Mouse (Mus musculus) limb, embryonic 11.5 days (tissue): ENCODE data around the gene Nacc2. TPM values are rescaled to one million over a fixed set of nuclear protein-coding genes. Genes with fewer than 3 reads are reported as not detected.

ENCODE experiments used
- ATAC-seq: fragments of 200-750 bp; cut with Nextera tagmentation; 2 replicates; pipeline ENCODE4 v1.8.0; 2017; ENCODE audit warnings: low read depth; ENCODE audit not compliant: insufficient number of reproducible peaks, low FRiP score, low TSS enrichment
- DNase-seq: peaks from one replicate; pipeline ENCODE4 v3.0.0-alpha.2; 2015; ENCODE audit warnings: low spot score
- H3K27ac ChIP-seq: fragments of 300-500 bp; sonication (generic); replicated peaks from 2 replicates; pipeline ENCODE4 v1.5.1; 2014; ENCODE audit warnings: low read depth, mild to moderate bottlenecking, low read length
- H3K27me3 ChIP-seq: fragments of 300-500 bp; sonication (generic); 2 replicates; pipeline ENCODE4 v1.6.1; 2014; ENCODE audit warnings: mild to moderate bottlenecking, low read length, mixed read lengths; ENCODE audit not compliant: control insufficient read depth, insufficient read depth
- H3K36me3 ChIP-seq: fragments of 300-500 bp; sonication (generic); 2 replicates; pipeline ENCODE4 v1.6.1; 2014; ENCODE audit warnings: mild to moderate bottlenecking, low read length, moderate library complexity, mixed read lengths; ENCODE audit not compliant: control insufficient read depth, insufficient read depth
- H3K4me1 ChIP-seq: fragments of 300-500 bp; sonication (generic); 2 replicates; pipeline ENCODE4 v1.6.1; 2014; ENCODE audit warnings: low read length, mixed read lengths; ENCODE audit not compliant: control insufficient read depth, insufficient read depth
- H3K4me2 ChIP-seq: fragments of 300-500 bp; sonication (generic); 2 replicates; pipeline ENCODE4 v1.6.1; 2014; ENCODE audit warnings: low read depth, mild to moderate bottlenecking, moderate library complexity; ENCODE audit not compliant: severe bottlenecking
- H3K4me3 ChIP-seq: fragments of 300-500 bp; sonication (generic); 2 replicates; pipeline ENCODE4 v1.5.1; 2014; ENCODE audit warnings: low read depth, low read length
- H3K9ac ChIP-seq: fragments of 300-500 bp; sonication (generic); 2 replicates; pipeline ENCODE4 v1.6.1; 2014; ENCODE audit warnings: mild to moderate bottlenecking, low read length
- H3K9me3 ChIP-seq: fragments of 300-500 bp; sonication (generic); 2 replicates; pipeline ENCODE4 v1.6.1; 2016; ENCODE audit warnings: low read length; ENCODE audit not compliant: control insufficient read depth
- WGBS: fragments of 180-500 bp; shearing (Covaris S2); extraction: QIAGEN DNeasy Blood & Tissue Kit; methylation state at CpG from one replicate; pipeline ENCODE4 v1.1.7; 2014; 5-methylcytosine and 5-hydroxymethylcytosine counted together
- polyA plus RNA-seq: library from polyadenylated mRNA; unstranded; fragments of >200 nt; fragmentation: Nextera tagmentation; extraction: Ambion mirVana; gene quantifications from 2 replicates; pipeline ENCODE4 v1.2.1, GENCODE M21; 2014

Nacc2 gene
- polyA plus RNA-seq, 1 experiment from 2014 or later: 4.0 TPM

DNA sequence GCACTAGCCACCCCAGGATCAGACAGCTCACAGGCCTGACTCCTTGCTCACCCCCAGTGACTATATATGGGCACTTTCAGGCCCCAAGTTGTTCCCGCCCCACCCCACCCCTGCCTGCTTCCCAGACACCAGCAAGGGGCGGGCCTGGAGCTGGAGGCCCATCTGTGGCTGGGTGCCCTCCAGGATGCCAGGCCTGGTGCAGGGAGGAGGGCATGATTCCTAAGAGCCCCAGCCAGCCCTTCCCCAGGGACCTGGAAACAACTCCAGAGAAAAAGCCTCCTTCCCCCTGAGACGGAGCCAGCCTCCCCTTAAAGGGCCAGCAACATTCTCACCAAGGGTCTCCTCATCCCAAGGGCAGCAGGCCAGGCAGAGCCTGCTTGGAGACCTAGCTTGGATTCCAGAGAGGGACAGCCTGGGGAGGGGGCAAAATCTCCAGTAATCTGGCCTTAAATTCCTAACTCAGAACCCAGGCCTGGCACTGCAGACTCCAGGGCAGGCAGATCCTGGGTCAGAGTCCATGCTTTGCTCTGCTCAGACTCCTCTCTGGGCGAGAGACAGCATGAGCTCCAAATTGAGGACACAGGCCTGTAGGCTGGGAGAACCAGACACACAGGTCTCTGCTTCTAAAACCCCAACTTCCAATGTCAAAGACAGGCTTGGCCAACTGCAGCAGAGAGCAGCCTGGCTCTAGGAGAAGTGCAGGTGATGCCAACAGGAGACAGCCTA, 4.3 kb downstream of the Nacc2 start:
- DNase-seq (no peak), ATAC-seq (no peak)
- Histone ChIP-seq H3K9ac (no peak overlapping the region), H3K9me3 (no peaks in the 10 kb centered on the region), H3K4me3 (no peak overlapping the region), H3K27me3 (peaks cover 23% of the 10 kb centered on the region), H3K27ac (no peak overlapping the region), H3K4me2 (no peak overlapping the region), H3K36me3 (no peaks in the 10 kb centered on the region), H3K4me1 (0 out of 2 replicates have a peak, but pooled peaks cover 3% of the 10 kb centered on the region)
- 54% methylated on average over 4 of the region's 4 CpGs for WGBS

- WGBS: 55% methylated on average over 1 of the region's 1 CpGs
- no peak for ATAC-seq
- Histone ChIP-seq H3K36me3 (no peaks in the 10 kb centered on the region), H3K27me3 (peaks cover 23% of the 10 kb centered on the region), H3K4me1 (0 out of 2 replicates have a peak, but pooled peaks cover 3% of the 10 kb centered on the region), H3K9me3 (no peaks in the 10 kb centered on the region), H3K4me2 (no peak overlapping the region), H3K4me3 (no peak overlapping the region), H3K9ac (no peak overlapping the region), H3K27ac (no peak overlapping the region)
- DNase-seq: no peak
Observed at GRCm38 (mm10) chr2:26117580-26117979, 5.4 kb downstream of the Nacc2 start.

- H3K4me3 ChIP-seq: no peak overlapping the region
- no peak overlapping the region for H3K4me2 ChIP-seq
- peaks cover 15% of the 10 kb centered on the region for H3K27me3 ChIP-seq
- H3K9ac ChIP-seq: no peak overlapping the region
- no peak overlapping the region for H3K27ac ChIP-seq
- no peaks in the 10 kb centered on the region for H3K36me3 ChIP-seq
- H3K9me3 ChIP-seq: no peaks in the 10 kb centered on the region
- DNase-seq: no peak
- WGBS: 74% methylated on average over 3 of the region's 3 CpGs
- no peaks in the 10 kb centered on the region for H3K4me1 ChIP-seq
- ATAC-seq: no peak
Observed at GRCm38 (mm10) chr2:26116550-26116949, 6.5 kb downstream of the Nacc2 start.

DNA sequence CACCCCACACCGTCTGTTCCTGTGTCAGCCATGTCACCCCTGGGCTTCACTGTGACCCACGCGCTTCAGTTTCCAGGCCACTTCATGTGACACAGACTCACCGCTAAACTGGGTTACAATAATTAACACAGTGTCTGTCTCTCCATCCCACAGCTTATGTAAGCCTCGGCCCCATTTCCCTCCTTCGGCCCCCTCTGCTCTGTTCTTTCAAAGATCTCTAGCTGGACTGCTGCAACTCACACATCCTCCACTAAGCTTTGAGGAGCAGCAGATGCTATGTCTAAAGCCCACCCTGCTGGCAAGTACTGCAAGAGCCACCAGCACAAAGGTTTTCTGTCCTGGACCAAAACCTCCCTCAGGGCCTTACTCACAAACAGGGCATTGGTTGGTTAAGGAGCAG, 7.8 kb downstream of the Nacc2 start:
- DNase-seq (no peak), ATAC-seq (no peak)
- Histone ChIP-seq H3K4me3 (no peak overlapping the region), H3K9me3 (no peaks in the 10 kb centered on the region), H3K27me3 (0 out of 2 replicates have a peak, but pooled peaks cover 3% of the 10 kb centered on the region), H3K4me1 (no peaks in the 10 kb centered on the region), H3K4me2 (no peak overlapping the region), H3K9ac (no peak overlapping the region), H3K27ac (no peak overlapping the region), H3K36me3 (no peaks in the 10 kb centered on the region)
- 86% methylated on average over 6 of the region's 6 CpGs for WGBS

GRCm38 (mm10) chr2:26108237-26108636, 14.8 kb downstream of the Nacc2 start:
- Histone ChIP-seq H3K27me3 (no peaks in the 10 kb centered on the region), H3K4me3 (no peak overlapping the region), H3K4me1 (no peaks in the 10 kb centered on the region), H3K4me2 (no peak overlapping the region), H3K9ac (no peak overlapping the region), H3K9me3 (no peaks in the 10 kb centered on the region), H3K36me3 (no peaks in the 10 kb centered on the region), H3K27ac (no peak overlapping the region)
- DNase-seq (no peak), ATAC-seq (no peak)
- WGBS: 77% methylated on average over 6 of the region's 6 CpGs

DNA sequence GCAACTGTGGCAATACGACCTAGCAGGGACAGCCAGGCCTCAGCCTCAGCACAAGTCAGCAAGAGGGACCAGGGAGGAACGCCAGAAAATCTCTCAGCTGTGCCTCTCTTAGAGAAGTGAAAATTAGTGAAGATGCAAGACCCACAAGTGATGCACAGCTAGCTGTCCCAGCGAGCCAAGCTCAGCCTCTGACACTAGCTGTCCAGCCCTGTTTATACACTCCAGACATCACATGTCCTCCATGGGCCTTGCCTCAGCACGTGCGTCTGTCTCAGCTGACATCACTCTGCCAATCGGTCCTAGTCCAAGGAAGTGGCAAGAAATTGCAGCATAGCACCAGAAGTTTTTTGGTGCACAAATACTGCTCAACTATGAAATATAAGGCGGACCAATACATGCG, 16.0 kb downstream of the Nacc2 start:
- WGBS: 83% methylated on average over 8 of the region's 8 CpGs
- Histone ChIP-seq H3K36me3 (no peaks in the 10 kb centered on the region), H3K4me2 (no peak overlapping the region), H3K9me3 (no peaks in the 10 kb centered on the region), H3K9ac (no peak overlapping the region), H3K27ac (no peak overlapping the region), H3K4me1 (no peaks in the 10 kb centered on the region), H3K4me3 (no peak overlapping the region), H3K27me3 (no peaks in the 10 kb centered on the region)
- no peak for ATAC-seq
- no peak for DNase-seq

DNA sequence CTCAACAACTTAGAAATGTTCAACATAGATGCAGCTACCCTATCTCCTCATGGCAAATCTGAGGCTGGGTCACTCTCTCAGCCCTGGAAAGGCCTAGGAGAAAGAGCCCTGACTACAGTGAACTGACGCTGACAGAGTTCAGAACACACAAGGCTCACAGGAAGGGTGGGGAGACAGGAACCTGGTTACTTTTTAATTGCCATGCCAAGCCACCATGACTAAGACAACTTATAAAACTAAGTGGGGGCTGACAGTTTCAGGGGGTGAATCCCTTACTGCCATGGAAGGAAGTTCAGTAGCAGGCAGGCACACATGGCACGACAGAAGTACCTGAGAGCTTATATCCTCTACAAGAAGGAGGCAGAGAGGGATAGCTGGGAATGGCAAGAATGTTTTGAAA, 16.8 kb downstream of the Nacc2 start:
- DNase-seq: no peak
- ATAC-seq: no peak
- 78% methylated on average over 2 of the region's 2 CpGs for WGBS
- no peaks in the 10 kb centered on the region for H3K36me3 ChIP-seq
- H3K4me3 ChIP-seq: no peak overlapping the region
- no peak overlapping the region for H3K4me2 ChIP-seq
- H3K27ac ChIP-seq: no peak overlapping the region
- no peaks in the 10 kb centered on the region for H3K27me3 ChIP-seq
- H3K9ac ChIP-seq: no peak overlapping the region
- no peaks in the 10 kb centered on the region for H3K4me1 ChIP-seq
- H3K9me3 ChIP-seq: no peaks in the 10 kb centered on the region

DNA sequence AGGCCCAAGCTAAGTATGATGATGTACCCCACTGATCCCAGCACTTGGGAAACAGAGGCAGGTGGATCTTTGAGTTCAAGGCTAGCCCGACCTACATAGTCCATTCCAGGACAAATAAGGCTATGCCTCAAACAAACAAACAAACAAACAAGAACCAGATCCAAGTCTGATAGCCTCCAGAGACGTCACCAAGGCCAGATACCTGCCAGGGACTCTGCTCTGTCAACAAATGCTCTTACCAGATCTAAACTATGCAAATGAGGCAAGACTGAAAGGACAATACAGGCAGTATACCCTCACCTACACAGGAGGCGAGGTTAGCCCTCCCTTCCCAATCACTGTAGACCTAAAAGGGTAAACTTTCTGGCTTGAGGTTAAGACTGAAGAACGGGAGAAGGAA, 22.7 kb downstream of the Nacc2 start:
- Histone ChIP-seq H3K9me3 (no peaks in the 10 kb centered on the region), H3K4me3 (no peak overlapping the region), H3K36me3 (no peaks in the 10 kb centered on the region), H3K9ac (no peak overlapping the region), H3K27ac (no peak overlapping the region), H3K27me3 (no peaks in the 10 kb centered on the region), H3K4me2 (no peak overlapping the region), H3K4me1 (no peaks in the 10 kb centered on the region)
- WGBS: 60% methylated on average over 4 of the region's 4 CpGs
- no peak for DNase-seq
- no peak for ATAC-seq

DNA sequence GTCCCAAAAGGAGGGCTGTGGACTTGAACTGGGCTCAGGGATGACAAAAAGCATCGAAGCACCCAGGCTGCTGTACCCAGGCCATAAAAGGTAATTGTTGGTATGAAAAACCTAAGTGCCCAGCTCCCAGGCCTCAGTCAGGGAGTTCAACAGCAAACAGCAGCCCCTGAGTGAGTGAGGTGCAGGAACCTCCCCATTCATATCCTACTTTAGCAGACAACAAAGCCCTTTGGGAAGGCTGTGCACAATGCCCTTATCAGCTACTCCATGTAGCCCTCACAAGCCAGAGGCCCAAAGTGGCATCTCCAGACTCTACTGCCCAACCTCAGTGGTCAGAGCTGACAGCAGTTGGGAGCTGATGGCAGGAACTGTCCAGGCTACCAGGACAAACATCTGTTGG, 23.2 kb downstream of the Nacc2 start:
- H3K9me3 ChIP-seq: no peaks in the 10 kb centered on the region
- no peak overlapping the region for H3K4me2 ChIP-seq
- no peaks in the 10 kb centered on the region for H3K4me1 ChIP-seq
- no peak overlapping the region for H3K4me3 ChIP-seq
- DNase-seq: no peak
- no peak for ATAC-seq
- WGBS: 82% methylated on average over 1 of the region's 1 CpGs
- H3K36me3 ChIP-seq: no peaks in the 10 kb centered on the region
- H3K27me3 ChIP-seq: no peaks in the 10 kb centered on the region
- H3K9ac ChIP-seq: no peak overlapping the region
- no peak overlapping the region for H3K27ac ChIP-seq
